In genomic region chr10:128493695-128494666, GRCm38 (mm10) we compare ENCODE assay signal across 7 mouse cellular contexts. TPM values are rescaled to one million over a fixed set of nuclear protein-coding genes. Genes with fewer than 3 reads are reported as not detected.
DNase-seq lines count a peak whose midpoint lies in the region; ATAC-seq and TF ChIP-seq lines count a peak whose summit lies in the region.

Gene Myl6, minus strand, starts transcription at chr10:128494145.

- peaks cover 36% of the 10 kb centered on the region for H3K36me3 ChIP-seq in embryonic facial prominence, embryonic 10.5 days (replicated peaks)
- peaks cover 12% of the 10 kb centered on the region for H3K36me3 ChIP-seq in intestine, postnatal 0 days (ENCODE audit: control insufficient read depth, insufficient read depth)
- peaks cover 31% of the 10 kb centered on the region for H3K36me3 ChIP-seq in midbrain, embryonic 12.5 days
- peaks cover 27% of the 10 kb centered on the region for H3K36me3 ChIP-seq in small intestine, adult 2 months (ENCODE audit: control insufficient read depth, insufficient read depth, low read length)

- H3K4me2 ChIP-seq in intestine, postnatal 0 days (replicated peaks; ENCODE audit: low read depth), result peak within 1 kb of the TSS; percentile 91
- H3K4me2 ChIP-seq in midbrain, embryonic 12.5 days (replicated peaks), result peak within 1 kb of the TSS; percentile 82

- H3K9ac ChIP-seq in intestine, postnatal 0 days (ENCODE audit: low read depth, low read length), result peak within 1 kb of the TSS; percentile 90
- peak within 1 kb of the TSS; percentile 84 for H3K9ac ChIP-seq in midbrain, embryonic 12.5 days (replicated peaks)

- H3K9me3 ChIP-seq in embryonic facial prominence, embryonic 10.5 days, result no peaks in the 10 kb centered on the region
- H3K9me3 ChIP-seq in intestine, postnatal 0 days (ENCODE audit: control insufficient read depth), result no peaks in the 10 kb centered on the region
- H3K9me3 ChIP-seq in midbrain, embryonic 12.5 days, result no peaks in the 10 kb centered on the region

- peak; percentile 88 for ATAC-seq in intestine, postnatal 0 days
- peak; percentile 92 for ATAC-seq in midbrain, embryonic 12.5 days (ENCODE audit: low FRiP score, low read depth)

- TF ChIP-seq CTCF in intestine, postnatal 0 days (IDR thresholded peaks at IDR 0.05; ENCODE audit: low read depth), result peak; percentile 79
- peak; percentile 94; the same call in 1 of the 2 replicates for TF ChIP-seq CTCF in small intestine, adult 2 months (IDR thresholded peaks at IDR 0.05; ENCODE audit: extremely low read depth, insufficient read length, insufficient replicate concordance, low read depth, low read length)

- TF ChIP-seq POLR2A in small intestine, adult 2 months (IDR thresholded peaks at IDR 0.05; ENCODE audit: low read depth, low read length), result peak; percentile 97; the same call in 1 of the 2 replicates

- peak; percentile 98 for DNase-seq in adrenal gland, postnatal 10 days
- peak; percentile 98 for DNase-seq in embryonic facial prominence, embryonic 10.5 days (ENCODE audit: low spot score)
- DNase-seq in gonadal fat pad, adult 2 months (ENCODE audit: low read depth), result no peak
- peak; percentile 99 for DNase-seq in left cerebral cortex, postnatal 4 days

- WGBS in embryonic facial prominence, embryonic 10.5 days, result under 1% methylated on average over 45 of the region's 45 CpGs
- under 1% methylated on average over 42 of the region's 45 CpGs for WGBS in intestine, postnatal 0 days
- under 1% methylated on average over 45 of the region's 45 CpGs for WGBS in midbrain, embryonic 12.5 days
- WGBS in small intestine, adult 2 months, result under 1% methylated on average over 45 of the region's 45 CpGs

- H3K27me3 ChIP-seq in embryonic facial prominence, embryonic 10.5 days (replicated peaks; ENCODE audit: low read depth, poor library complexity, severe bottlenecking), result peaks cover 14% of the 10 kb centered on the region
- no peaks in the 10 kb centered on the region for H3K27me3 ChIP-seq in intestine, postnatal 0 days (replicated peaks; ENCODE audit: control insufficient read depth, insufficient read depth, low read length)
- peaks cover 10% of the 10 kb centered on the region; the same call in 1 of the 2 replicates for H3K27me3 ChIP-seq in midbrain, embryonic 12.5 days
- H3K27me3 ChIP-seq in small intestine, adult 2 months (ENCODE audit: control insufficient read depth, insufficient read depth, low read length), result no peaks in the 10 kb centered on the region

- peak within 1 kb of the TSS; percentile 93 for H3K27ac ChIP-seq in embryonic facial prominence, embryonic 10.5 days (replicated peaks)
- peak within 1 kb of the TSS; percentile 95 for H3K27ac ChIP-seq in intestine, postnatal 0 days (ENCODE audit: low read depth, low read length)
- H3K27ac ChIP-seq in midbrain, embryonic 12.5 days (replicated peaks), result peak within 1 kb of the TSS; percentile 91
- peak within 1 kb of the TSS; percentile 97 for H3K27ac ChIP-seq in small intestine, adult 2 months (ENCODE audit: insufficient read depth, low read depth, low read length)

- H3K4me3 ChIP-seq in embryonic facial prominence, embryonic 10.5 days, result peak within 1 kb of the TSS; percentile 88
- H3K4me3 ChIP-seq in intestine, postnatal 0 days (ENCODE audit: low read depth, low read length), result peak within 1 kb of the TSS; percentile 94
- peak within 1 kb of the TSS; percentile 67 for H3K4me3 ChIP-seq in midbrain, embryonic 12.5 days
- peak within 1 kb of the TSS; percentile 91 for H3K4me3 ChIP-seq in small intestine, adult 2 months (ENCODE audit: low read depth, low read length)

- intact Hi-C loops in left cerebral cortex, postnatal 4 days (cut with DNase I), result no loop called here

- peaks cover 61% of the 10 kb centered on the region for H3K4me1 ChIP-seq in embryonic facial prominence, embryonic 10.5 days
- no peaks in the 10 kb centered on the region for H3K4me1 ChIP-seq in intestine, postnatal 0 days (replicated peaks; ENCODE audit: control insufficient read depth, insufficient read depth, low read length)
- peaks cover 42% of the 10 kb centered on the region for H3K4me1 ChIP-seq in midbrain, embryonic 12.5 days
- peaks cover 16% of the 10 kb centered on the region for H3K4me1 ChIP-seq in small intestine, adult 2 months (ENCODE audit: control insufficient read depth, insufficient read depth, insufficient read length, low read length)

RNA-seq across cellular contexts. Expression of gene Myl6, which starts in this region (rescaled TPM):
- total RNA-seq in adrenal gland, postnatal 10 days (2021), result 100 to 1,000 TPM; 739 to 765 TPM
- 733 and 768 TPM in 2 replicates for polyA plus RNA-seq in embryonic facial prominence, embryonic 10.5 days (2016; fragmentation: Nextera tagmentation; extraction: Ambion mirVana)
- 1,302 and 1,405 TPM in 2 replicates for polyA plus RNA-seq in gonadal fat pad, adult 2 months (2012; rRNA removed)
- polyA plus RNA-seq in intestine, postnatal 0 days (2015; fragmentation: Nextera tagmentation; extraction: Ambion mirVana), result 2,493 and 2,543 TPM in 2 replicates
- 100 to 1,000 TPM; 499 to 509 TPM for total RNA-seq in left cerebral cortex, postnatal 4 days (2021)
- 747 and 793 TPM in 2 replicates for polyA plus RNA-seq in midbrain, embryonic 12.5 days (2016; fragmentation: Nextera tagmentation; extraction: Ambion mirVana)
- 492 and 749 TPM in 2 replicates for polyA plus RNA-seq in small intestine, adult 2 months (2012; rRNA removed)
